Comparison of ENCODE assay signal across 9 mouse cellular contexts in the genomic region with DNA sequence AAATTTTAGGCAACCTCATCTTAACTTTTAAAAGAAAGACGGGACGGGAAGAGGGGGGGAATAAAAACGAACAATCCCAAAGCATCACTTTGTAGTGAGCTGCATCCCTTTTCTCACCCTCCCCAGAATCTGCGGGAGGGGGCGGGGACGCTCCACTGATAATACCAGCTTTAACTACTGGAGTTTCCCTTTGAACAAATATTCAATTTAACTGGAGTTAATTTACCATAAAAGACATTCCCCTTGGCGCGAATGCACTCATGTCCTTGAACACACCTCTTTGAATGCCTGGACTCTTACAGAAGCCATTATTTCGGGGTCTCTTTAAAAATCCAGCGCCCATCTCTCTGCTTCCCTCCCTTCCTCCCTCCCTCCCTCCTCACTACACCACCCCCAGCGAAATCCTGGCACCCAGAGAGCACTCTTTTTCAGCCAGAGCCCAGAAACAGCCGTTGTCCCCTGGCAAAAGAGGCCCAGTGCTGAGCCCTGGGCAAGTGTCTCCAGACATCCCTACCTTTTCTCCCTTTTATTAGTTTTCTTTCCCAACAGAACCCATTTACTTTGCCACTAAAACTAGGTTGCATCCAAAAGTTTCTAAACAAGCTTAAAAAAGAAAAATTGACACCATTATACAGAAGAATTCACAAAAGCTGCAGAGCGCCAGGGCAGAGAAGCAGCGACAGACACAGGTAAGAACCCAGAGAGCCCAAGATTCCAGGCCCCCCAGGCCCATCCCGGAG.
DNase-seq lines count a peak whose midpoint lies in the region; ATAC-seq and TF ChIP-seq lines count a peak whose summit lies in the region.
"Had no signal": no experiment of that assay in that cellular context is flagged by ENCODE, and none has a peak within 500 bp of the region (broad histone marks: within the 10 kb centered on the region; RNA-seq: fewer than 3 reads in every experiment).

No protein-coding gene starts in this region.

- H3K36me3 ChIP-seq in lung, embryonic 14.5 days (ENCODE audit: insufficient read depth) = no peaks in the 10 kb centered on the region
- no peaks in the 10 kb centered on the region for H3K36me3 ChIP-seq in embryonic facial prominence, embryonic 11.5 days (replicated peaks; ENCODE audit: control insufficient read depth, insufficient read depth, low read depth, low read length)
- H3K36me3 ChIP-seq in limb, embryonic 15.5 days = no peaks in the 10 kb centered on the region

- H3K4me1 ChIP-seq in lung, embryonic 14.5 days (ENCODE audit: insufficient read depth) = 0 out of 2 replicates have a peak, but pooled peaks cover 19% of the 10 kb centered on the region
- peaks cover 6% of the 10 kb centered on the region; the same call in 1 of the 2 replicates for H3K4me1 ChIP-seq in embryonic facial prominence, embryonic 11.5 days (ENCODE audit: control insufficient read depth, insufficient read depth, low read length)
- peaks cover 47% of the 10 kb centered on the region for H3K4me1 ChIP-seq in limb, embryonic 15.5 days
- 0 out of 2 replicates have a peak, but pooled peaks cover 1% of the 10 kb centered on the region for H3K4me1 ChIP-seq in olfactory bulb, adult 2 months (ENCODE audit: control insufficient read depth, insufficient read depth, low read length)

- no peaks in the 10 kb centered on the region for H3K9me3 ChIP-seq in lung, embryonic 14.5 days (ENCODE audit: low read depth, low read length)
- H3K9me3 ChIP-seq in embryonic facial prominence, embryonic 11.5 days (replicated peaks; ENCODE audit: control insufficient read depth, low read length) = no peaks in the 10 kb centered on the region
- no peaks in the 10 kb centered on the region for H3K9me3 ChIP-seq in limb, embryonic 15.5 days

- TF ChIP-seq CTCF in lung, embryonic 14.5 days (IDR thresholded peaks at IDR 0.05; ENCODE audit: low read depth) = no peak
- TF ChIP-seq CTCF in olfactory bulb, adult 2 months (IDR thresholded peaks at IDR 0.05; ENCODE audit: insufficient read depth, low read depth, low read length) = no peak

- peak overlapping the region; percentile 100 for H3K27ac ChIP-seq in lung, embryonic 14.5 days (ENCODE audit: low read depth)
- peak overlapping the region; percentile 99 for H3K27ac ChIP-seq in embryonic facial prominence, embryonic 11.5 days (replicated peaks; ENCODE audit: low read depth, low read length)
- H3K27ac ChIP-seq in limb, embryonic 15.5 days = peak overlapping the region; percentile 100
- H3K27ac ChIP-seq in olfactory bulb, adult 2 months (ENCODE audit: insufficient read depth, low read depth, low read length) = peak overlapping the region; percentile 60
- H3K27ac ChIP-seq: macrophage had no signal

- TF ChIP-seq POLR2A in olfactory bulb, adult 2 months (IDR thresholded peaks at IDR 0.05; ENCODE audit: insufficient read depth, low read depth, low read length) = no peak

- 4% methylated on average over 15 of the region's 15 CpGs for WGBS in lung, embryonic 14.5 days
- WGBS in embryonic facial prominence, embryonic 11.5 days = 3% methylated on average over 15 of the region's 15 CpGs
- WGBS in limb, embryonic 15.5 days = 8% methylated on average over 15 of the region's 15 CpGs
- 26% methylated on average over 15 of the region's 15 CpGs for WGBS in olfactory bulb, adult 2 months

- intact Hi-C loops in heart, postnatal 14 days (cut with DNase I) = loop anchor here (2.0 kb wide), 1 partner anchor 79 kb away; no protein-coding TSS in a partner anchor

- H3K9ac ChIP-seq in lung, embryonic 14.5 days = peak overlapping the region; percentile 100
- H3K9ac ChIP-seq in embryonic facial prominence, embryonic 11.5 days (replicated peaks; ENCODE audit: low read length) = peak overlapping the region; percentile 37
- H3K9ac ChIP-seq in limb, embryonic 15.5 days = peak overlapping the region; percentile 20; the same call in 1 of the 2 replicates

- no peaks in the 10 kb centered on the region for H3K27me3 ChIP-seq in lung, embryonic 14.5 days (ENCODE audit: insufficient read depth, low read length)
- H3K27me3 ChIP-seq in embryonic facial prominence, embryonic 11.5 days (ENCODE audit: control insufficient read depth, insufficient read depth, low read length) = no peaks in the 10 kb centered on the region
- no peaks in the 10 kb centered on the region for H3K27me3 ChIP-seq in limb, embryonic 15.5 days

- no peak for ATAC-seq in lung, embryonic 14.5 days (ENCODE audit: insufficient read depth)
- no peak for ATAC-seq in embryonic facial prominence, embryonic 11.5 days (replicated peaks; ENCODE audit: insufficient number of reproducible peaks, low FRiP score, low TSS enrichment, low read depth)
- ATAC-seq in limb, embryonic 15.5 days (ENCODE audit: insufficient number of reproducible peaks, low FRiP score, low TSS enrichment, low read depth) = no peak
- no peak for ATAC-seq in megakaryocyte progenitor cell, adult 5-6 weeks (replicated peaks; ENCODE audit: poor library complexity)

- peak; percentile 69 for DNase-seq in lung, embryonic 14.5 days
- no peak for DNase-seq in lung, postnatal 25 days (ENCODE audit: low spot score)
- no peak for DNase-seq in embryonic facial prominence, embryonic 11.5 days (ENCODE audit: low spot score)
- peak; percentile 61 to 70 for DNase-seq in heart, postnatal 14 days
- DNase-seq in spleen, postnatal 10 days (ENCODE audit: low spot score in 2 of 2) = no peak

- peak overlapping the region; percentile 100 for H3K4me3 ChIP-seq in lung, embryonic 14.5 days (ENCODE audit: low read depth, low read length)
- peak overlapping the region; percentile 66 for H3K4me3 ChIP-seq in embryonic facial prominence, embryonic 11.5 days (ENCODE audit: low read depth, low read length)
- H3K4me3 ChIP-seq in limb, embryonic 15.5 days = peak overlapping the region; percentile 93
- H3K4me3 ChIP-seq in olfactory bulb, adult 2 months (ENCODE audit: insufficient read depth, low read depth, low read length) = peak overlapping the region; percentile 26

- H3K4me2 ChIP-seq in lung, embryonic 14.5 days = peak overlapping the region; percentile 95
- peak overlapping the region; percentile 91 for H3K4me2 ChIP-seq in embryonic facial prominence, embryonic 11.5 days (ENCODE audit: low read depth, low read length)
- H3K4me2 ChIP-seq in limb, embryonic 15.5 days = peak overlapping the region; percentile 87

Comparison
In these comparisons a context has a peak if more than half of its experiments do, and no peak if none do; other contexts are left out.
1. DNase-seq: peak in lung, embryonic 14.5 days (single experiment) and heart, postnatal 14 days (2 of 2); none in lung, postnatal 25 days (single experiment), embryonic facial prominence, embryonic 11.5 days (single experiment) and spleen, postnatal 10 days (0 of 2).
2. H3K4me3 ChIP-seq: peak in every context shown above with its lines; median percentile 100 in lung, embryonic 14.5 days; 93 in limb, embryonic 15.5 days; 66 in embryonic facial prominence, embryonic 11.5 days; 26 in olfactory bulb, adult 2 months.
3. H3K9ac ChIP-seq: peak in every context shown above with its lines; median percentile 100 in lung, embryonic 14.5 days; 37 in embryonic facial prominence, embryonic 11.5 days; 20 in limb, embryonic 15.5 days.
4. Peak in every context shown above with its lines, with median percentiles within 50 percentile points of each other: H3K27ac ChIP-seq and H3K4me2 ChIP-seq.